Mouse (Mus musculus) intestine, embryonic 16.5 days (tissue): ENCODE data around the gene Spon1. TPM values are rescaled to one million over a fixed set of nuclear protein-coding genes. Genes with fewer than 3 reads are reported as not detected.

Experiments
- ATAC-seq: fragments of 200-750 bp; cut with Nextera tagmentation; 2 replicates; pipeline ENCODE4 v1.8.0; 2017; ENCODE audit warnings: moderate TSS enrichment, moderate library complexity
- H3K27ac ChIP-seq: fragments of 300-500 bp; sonication (generic); 2 replicates; pipeline ENCODE4 v1.5.1; 2014; ENCODE audit warnings: mild to moderate bottlenecking, low read length
- H3K27me3 ChIP-seq: fragments of 300-500 bp; sonication (generic); replicated peaks from 2 replicates; pipeline ENCODE4 v1.6.1; 2014; ENCODE audit warnings: low read length, control low read depth, mixed read lengths; ENCODE audit not compliant: control insufficient read depth, insufficient read depth
- H3K36me3 ChIP-seq: fragments of 300-500 bp; sonication (generic); 2 replicates; pipeline ENCODE4 v1.6.1; 2014; ENCODE audit warnings: low read length, control low read depth; ENCODE audit not compliant: control insufficient read depth, insufficient read depth
- H3K4me1 ChIP-seq: fragments of 300-500 bp; sonication (generic); 2 replicates; pipeline ENCODE4 v1.6.1; 2014; ENCODE audit warnings: low read length, control low read depth, mixed read lengths; ENCODE audit not compliant: control insufficient read depth, insufficient read depth
- H3K4me2 ChIP-seq: fragments of 300-500 bp; sonication (generic); 2 replicates; pipeline ENCODE4 v1.6.1; 2014; ENCODE audit warnings: low read depth, low read length, control low read depth
- H3K4me3 ChIP-seq: fragments of 300-500 bp; sonication (generic); 2 replicates; pipeline ENCODE4 v1.5.1; 2014; ENCODE audit warnings: mild to moderate bottlenecking, low read length
- H3K9ac ChIP-seq: fragments of 300-500 bp; sonication (generic); 2 replicates; pipeline ENCODE4 v1.6.1; 2014; ENCODE audit warnings: low read depth, low read length
- H3K9me3 ChIP-seq: fragments of 300-500 bp; sonication (generic); 2 replicates; pipeline ENCODE4 v1.6.1; 2016; ENCODE audit warnings: low read length, control low read depth; ENCODE audit not compliant: control insufficient read depth
- WGBS: fragments of 180-500 bp; shearing (Covaris S2); extraction: QIAGEN DNeasy Blood & Tissue Kit; methylation state at CpG from one replicate; pipeline ENCODE4 v1.1.7; 2014; 5-methylcytosine and 5-hydroxymethylcytosine counted together
- polyA plus RNA-seq: library from polyadenylated mRNA; unstranded; fragments of >200 nt; fragmentation: Nextera tagmentation; extraction: Ambion mirVana; gene quantifications from 2 replicates; pipeline ENCODE4 v1.2.1, GENCODE M21; 2015

Spon1 gene
- polyA plus RNA-seq, 1 experiment from 2014 or later: 8.9 TPM

- peak overlapping the region; percentile 15; the same call in 1 of the 2 replicates for H3K9ac ChIP-seq
- no peaks in the 10 kb centered on the region for H3K27me3 ChIP-seq
- H3K36me3 ChIP-seq: no peaks in the 10 kb centered on the region
- peak overlapping the region; percentile 73 for H3K27ac ChIP-seq
- peaks cover 27% of the 10 kb centered on the region for H3K4me1 ChIP-seq
- 19% methylated on average over 13 of the region's 13 CpGs for WGBS
- H3K9me3 ChIP-seq: no peaks in the 10 kb centered on the region
- no peak overlapping the region for H3K4me3 ChIP-seq
- H3K4me2 ChIP-seq: peak overlapping the region; percentile 10; the same call in 1 of the 2 replicates
- ATAC-seq: peak; percentile 43
These were observed 306.2 kb downstream of the Spon1 start for GRCm38 (mm10) chr7:114071851-114072616.

GRCm38 (mm10) chr7:114074133-114074532 is 308.3 kb downstream of the Spon1 start:
- no peak overlapping the region for H3K9ac ChIP-seq
- no peaks in the 10 kb centered on the region for H3K27me3 ChIP-seq
- H3K4me2 ChIP-seq: no peak overlapping the region
- H3K27ac ChIP-seq: peak overlapping the region; percentile 81
- H3K9me3 ChIP-seq: no peaks in the 10 kb centered on the region
- H3K36me3 ChIP-seq: no peaks in the 10 kb centered on the region
- no peak overlapping the region for H3K4me3 ChIP-seq
- peak; percentile 60 for ATAC-seq
- peaks cover 27% of the 10 kb centered on the region for H3K4me1 ChIP-seq
- WGBS: 74% methylated on average over 7 of the region's 7 CpGs

- H3K27me3 ChIP-seq: no peaks in the 10 kb centered on the region
- H3K36me3 ChIP-seq: no peaks in the 10 kb centered on the region
- no peaks in the 10 kb centered on the region for H3K9me3 ChIP-seq
- peak; percentile 77 for ATAC-seq
- H3K27ac ChIP-seq: peak overlapping the region; percentile 81
- WGBS: 68% methylated on average over 2 of the region's 2 CpGs
- no peak overlapping the region for H3K4me3 ChIP-seq
- H3K4me1 ChIP-seq: peaks cover 27% of the 10 kb centered on the region
- H3K9ac ChIP-seq: no peak overlapping the region
- no peak overlapping the region for H3K4me2 ChIP-seq
These were observed 308.8 kb downstream of the Spon1 start for GRCm38 (mm10) chr7:114074595-114074994.

GRCm38 (mm10) chr7:114079343-114079742 is 313.5 kb downstream of the Spon1 start:
- 92% methylated on average over 4 of the region's 4 CpGs for WGBS
- no peaks in the 10 kb centered on the region for H3K4me1 ChIP-seq
- ATAC-seq: no peak

GRCm38 (mm10) chr7:114080250-114080649 is 314.5 kb downstream of the Spon1 start:
- Histone ChIP-seq H3K4me2 (no peak overlapping the region), H3K9me3 (no peaks in the 10 kb centered on the region), H3K9ac (no peak overlapping the region), H3K4me1 (no peaks in the 10 kb centered on the region), H3K27ac (no peak overlapping the region), H3K4me3 (no peak overlapping the region), H3K36me3 (no peaks in the 10 kb centered on the region), H3K27me3 (no peaks in the 10 kb centered on the region)
- no peak for ATAC-seq
- WGBS: 90% methylated on average over 5 of the region's 5 CpGs

More at GRCm38 (mm10) chr7:114079343-114079742, 313.5 kb downstream of the Spon1 start:
- Histone ChIP-seq H3K4me3 (no peak overlapping the region), H3K9me3 (no peaks in the 10 kb centered on the region), H3K36me3 (no peaks in the 10 kb centered on the region), H3K27ac (no peak overlapping the region), H3K27me3 (no peaks in the 10 kb centered on the region), H3K4me2 (no peak overlapping the region), H3K9ac (no peak overlapping the region)

GRCm38 (mm10) chr7:114081633-114082420 is 316.0 kb downstream of the Spon1 start:
- H3K27me3 ChIP-seq: no peaks in the 10 kb centered on the region
- H3K36me3 ChIP-seq: no peaks in the 10 kb centered on the region
- H3K4me2 ChIP-seq: no peak overlapping the region
- 76% methylated on average over 21 of the region's 21 CpGs for WGBS
- no peak for ATAC-seq
- no peak overlapping the region for H3K9ac ChIP-seq
- H3K9me3 ChIP-seq: no peaks in the 10 kb centered on the region
- H3K27ac ChIP-seq: no peak overlapping the region
- peaks cover 10% of the 10 kb centered on the region for H3K4me1 ChIP-seq
- no peak overlapping the region for H3K4me3 ChIP-seq

GRCm38 (mm10) chr7:114083088-114083487 is 317.3 kb downstream of the Spon1 start:
- 87% methylated on average over 2 of the region's 2 CpGs for WGBS

GRCm38 (mm10) chr7:114083760-114084159 is 318.0 kb downstream of the Spon1 start:
- H3K4me1 ChIP-seq: peaks cover 26% of the 10 kb centered on the region
- H3K27ac ChIP-seq: no peak overlapping the region
- H3K36me3 ChIP-seq: no peaks in the 10 kb centered on the region
- H3K4me3 ChIP-seq: no peak overlapping the region
- ATAC-seq: no peak
- no peak overlapping the region for H3K4me2 ChIP-seq
- H3K9me3 ChIP-seq: no peaks in the 10 kb centered on the region
- no peaks in the 10 kb centered on the region for H3K27me3 ChIP-seq
- WGBS: 76% methylated on average over 3 of the region's 3 CpGs
- H3K9ac ChIP-seq: no peak overlapping the region

More at GRCm38 (mm10) chr7:114083088-114083487, 317.3 kb downstream of the Spon1 start:
- H3K36me3 ChIP-seq: no peaks in the 10 kb centered on the region
- H3K9ac ChIP-seq: no peak overlapping the region
- H3K27me3 ChIP-seq: no peaks in the 10 kb centered on the region
- H3K27ac ChIP-seq: no peak overlapping the region
- H3K4me2 ChIP-seq: no peak overlapping the region
- ATAC-seq: no peak
- no peaks in the 10 kb centered on the region for H3K9me3 ChIP-seq
- peaks cover 21% of the 10 kb centered on the region for H3K4me1 ChIP-seq
- H3K4me3 ChIP-seq: no peak overlapping the region

- no peak overlapping the region for H3K9ac ChIP-seq
- no peak for ATAC-seq
- H3K27ac ChIP-seq: no peak overlapping the region
These were observed 320.4 kb downstream of the Spon1 start for GRCm38 (mm10) chr7:114086021-114086710.

More at GRCm38 (mm10) chr7:114086021-114086710, 320.4 kb downstream of the Spon1 start:
- no peaks in the 10 kb centered on the region for H3K9me3 ChIP-seq
- no peak overlapping the region for H3K4me2 ChIP-seq
- H3K36me3 ChIP-seq: no peaks in the 10 kb centered on the region
- 61% methylated on average over 6 of the region's 6 CpGs for WGBS
- no peaks in the 10 kb centered on the region for H3K27me3 ChIP-seq
- peaks cover 35% of the 10 kb centered on the region for H3K4me1 ChIP-seq
- no peak overlapping the region for H3K4me3 ChIP-seq
